Mouse (Mus musculus): ENCODE measurements around the gene Gcgr. TPM values are rescaled to one million over a fixed set of nuclear protein-coding genes. Genes with fewer than 3 reads are reported as not detected.

Gene Gcgr
- polyA plus RNA-seq, 1 experiment from 2014 or later = 2.8 TPM

DNA sequence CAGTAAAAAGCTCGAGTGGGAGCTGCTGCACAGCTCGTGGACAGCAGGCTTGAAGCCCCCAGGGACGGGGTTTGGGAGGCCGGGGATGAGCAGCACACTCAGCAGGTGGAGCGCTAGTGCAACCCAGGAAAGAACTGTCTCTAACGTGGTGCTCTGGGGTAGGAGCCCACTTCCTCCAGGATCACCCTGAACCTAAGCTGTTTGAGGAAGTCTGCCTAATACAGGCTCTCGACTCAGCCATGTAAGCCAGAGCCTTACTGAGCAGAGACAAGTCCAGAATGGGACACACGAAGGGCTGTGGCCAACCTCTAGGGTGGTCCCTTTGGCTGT is 8.4 kb downstream of the Gcgr start:
- ATAC-seq (replicated peaks; ENCODE audit: insufficient number of reproducible peaks, insufficient read depth, low FRiP score, low read depth) = no peak
- Histone ChIP-seq H3K4me2 (no peak overlapping the region), H3K9ac (0 out of 2 replicates have a peak overlapping the region, but pooled peaks have one; percentile 14)

DNA sequence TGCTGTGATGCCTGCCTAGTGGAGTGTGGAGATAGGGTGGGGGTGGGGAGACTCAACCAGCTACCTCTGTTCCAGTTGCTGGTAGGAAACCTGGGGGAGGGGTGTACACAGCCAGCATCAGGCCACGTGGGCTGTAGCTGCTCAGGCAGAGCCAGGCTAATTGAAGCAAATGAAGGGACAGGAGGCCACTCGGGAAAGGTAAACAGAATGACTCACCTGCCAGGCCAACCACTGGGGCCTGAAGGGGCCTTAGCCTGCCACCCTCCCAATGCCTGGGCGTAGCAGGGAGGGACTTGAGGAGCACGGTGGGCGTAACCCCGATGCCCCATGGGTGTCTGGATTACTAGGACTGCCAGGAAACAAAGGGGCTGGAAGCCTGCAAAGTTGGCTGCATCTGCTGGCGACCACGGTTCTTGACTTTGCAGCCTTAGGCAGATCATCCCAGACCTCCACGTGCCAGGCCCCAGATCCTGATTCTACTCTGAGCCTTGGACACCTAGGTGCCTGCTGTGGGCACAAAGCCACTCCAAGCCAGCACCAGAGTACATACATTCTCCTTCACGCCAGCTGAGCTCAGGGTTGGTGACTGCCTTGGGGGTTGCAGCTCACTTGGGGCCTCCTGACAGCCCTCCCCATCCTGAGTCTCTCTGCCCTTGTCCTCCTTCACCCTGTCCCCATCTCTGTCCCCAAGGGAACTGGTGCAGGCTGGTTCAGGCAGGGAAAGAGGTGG is 9.0 kb downstream of the Gcgr start:
- Histone ChIP-seq H3K36me3 (peaks cover 23% of the 10 kb centered on the region), H3K4me3 (no peak overlapping the region), H3K4me2 (no peak overlapping the region), H3K27me3 (peaks cover 12% of the 10 kb centered on the region), H3K4me1 (replicated peaks) (peaks cover 43% of the 10 kb centered on the region), H3K9me3 (replicated peaks) (no peaks in the 10 kb centered on the region), H3K9ac (peak overlapping the region; percentile 14; the same call in 1 of the 2 replicates), H3K27ac (peak overlapping the region; percentile 64)
- peak; percentile 23; the same call in 1 of the 2 replicates for ATAC-seq (replicated peaks; ENCODE audit: insufficient number of reproducible peaks, insufficient read depth, low FRiP score, low read depth)
- WGBS = 29% methylated on average over 10 of the region's 10 CpGs

More for the DNA sequence above, 8.4 kb downstream of the Gcgr start:
- H3K27me3 ChIP-seq = peaks cover 18% of the 10 kb centered on the region
- peaks cover 43% of the 10 kb centered on the region for H3K4me1 ChIP-seq (replicated peaks)
- H3K27ac ChIP-seq = peak overlapping the region; percentile 64
- H3K36me3 ChIP-seq = peaks cover 17% of the 10 kb centered on the region
- WGBS = 38% methylated on average over 8 of the region's 8 CpGs
- H3K9me3 ChIP-seq (replicated peaks) = no peaks in the 10 kb centered on the region
- no peak overlapping the region for H3K4me3 ChIP-seq

- Histone ChIP-seq H3K27me3 (peaks cover 2% of the 10 kb centered on the region), H3K4me3 (no peak overlapping the region), H3K9me3 (replicated peaks) (no peaks in the 10 kb centered on the region), H3K27ac (peak overlapping the region; percentile 21; the same call in 1 of the 2 replicates), H3K9ac (no peak overlapping the region), H3K36me3 (peaks cover 30% of the 10 kb centered on the region), H3K4me2 (no peak overlapping the region), H3K4me1 (replicated peaks) (peaks cover 38% of the 10 kb centered on the region)
- 25% methylated on average over 4 of the region's 4 CpGs for WGBS
- no peak; the same call in 1 of the 2 replicates for ATAC-seq (replicated peaks; ENCODE audit: insufficient number of reproducible peaks, insufficient read depth, low FRiP score, low read depth)
Measured at GRCm38 (mm10) chr11:120541907-120542306, 11.4 kb downstream of the Gcgr start.

- no peak overlapping the region for H3K4me2 ChIP-seq
- no peak for ATAC-seq (replicated peaks; ENCODE audit: insufficient number of reproducible peaks, insufficient read depth, low FRiP score, low read depth)
- peaks cover 40% of the 10 kb centered on the region for H3K4me1 ChIP-seq (replicated peaks)
- H3K27ac ChIP-seq = peak overlapping the region; percentile 21; the same call in 1 of the 2 replicates
- peaks cover 30% of the 10 kb centered on the region for H3K36me3 ChIP-seq
- H3K4me3 ChIP-seq = no peak overlapping the region
- peak overlapping the region; percentile 3; the same call in 1 of the 2 replicates for H3K9ac ChIP-seq
- no peaks in the 10 kb centered on the region for H3K27me3 ChIP-seq
- 70% methylated on average over 6 of the region's 6 CpGs for WGBS
- no peaks in the 10 kb centered on the region for H3K9me3 ChIP-seq (replicated peaks)
Measured at GRCm38 (mm10) chr11:120542376-120542775, 11.9 kb downstream of the Gcgr start.

DNA sequence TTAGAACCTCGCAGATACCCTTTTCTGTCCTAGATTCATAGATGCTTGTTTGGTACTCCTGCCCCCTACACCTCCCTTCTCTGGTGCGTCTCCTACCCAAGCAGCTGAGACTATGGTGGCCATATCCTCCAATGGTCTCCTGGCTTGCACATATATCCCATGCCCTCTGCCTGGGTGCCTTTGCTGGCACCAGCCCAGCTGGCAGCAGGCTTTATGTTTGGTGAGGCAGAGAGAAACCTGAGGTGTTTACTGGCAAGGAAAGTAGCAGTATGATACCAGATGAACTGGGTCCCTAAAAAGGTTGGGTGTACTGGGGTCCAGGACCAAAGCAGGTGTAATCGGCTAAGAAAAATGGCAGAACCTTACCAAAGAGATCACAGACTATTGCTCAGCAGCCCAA is 15.5 kb downstream of the Gcgr start:
- no peak for ATAC-seq (replicated peaks; ENCODE audit: insufficient number of reproducible peaks, insufficient read depth, low FRiP score, low read depth)
- WGBS = 90% methylated on average over 3 of the region's 3 CpGs

DNA sequence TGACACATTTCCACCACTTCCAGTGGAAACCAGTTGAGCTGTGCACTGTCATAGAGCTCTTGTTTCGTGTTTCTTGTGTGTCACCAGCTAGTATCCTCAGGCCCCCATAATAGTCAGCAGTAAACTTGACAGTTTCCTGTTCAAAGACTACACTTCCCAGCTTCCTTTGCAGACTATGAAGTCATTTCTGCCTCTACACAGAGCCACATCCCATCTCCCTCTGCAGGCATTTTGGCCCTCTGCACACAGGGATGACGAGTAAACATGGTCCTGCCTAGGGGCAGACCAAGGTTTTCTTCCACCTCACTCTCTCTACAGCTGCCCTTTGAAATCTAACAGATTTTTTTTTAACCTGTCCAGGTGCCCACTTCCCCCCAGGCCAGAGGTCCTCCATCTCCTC is 17.0 kb downstream of the Gcgr start:
- WGBS = 53% methylated on average over 2 of the region's 2 CpGs
- no peak overlapping the region for H3K4me3 ChIP-seq
- no peaks in the 10 kb centered on the region for H3K27me3 ChIP-seq
- no peak for ATAC-seq (replicated peaks; ENCODE audit: insufficient number of reproducible peaks, insufficient read depth, low FRiP score, low read depth)
- H3K9me3 ChIP-seq (replicated peaks) = no peaks in the 10 kb centered on the region
- H3K9ac ChIP-seq = no peak overlapping the region
- peaks cover 27% of the 10 kb centered on the region for H3K36me3 ChIP-seq
- H3K4me1 ChIP-seq (replicated peaks) = peaks cover 33% of the 10 kb centered on the region
- 0 out of 2 replicates have a peak overlapping the region, but pooled peaks have one; percentile 16 for H3K4me2 ChIP-seq
- H3K27ac ChIP-seq = 0 out of 2 replicates have a peak overlapping the region, but pooled peaks have one; percentile 94

More for the DNA sequence above, 15.5 kb downstream of the Gcgr start:
- Histone ChIP-seq H3K9ac (no peak overlapping the region), H3K27me3 (no peaks in the 10 kb centered on the region), H3K36me3 (peaks cover 30% of the 10 kb centered on the region), H3K27ac (no peak overlapping the region), H3K4me3 (no peak overlapping the region), H3K9me3 (replicated peaks) (no peaks in the 10 kb centered on the region), H3K4me2 (no peak overlapping the region), H3K4me1 (replicated peaks) (peaks cover 40% of the 10 kb centered on the region)

GRCm38 (mm10) chr11:120548214-120548613 is 17.7 kb downstream of the Gcgr start:
- peaks cover 20% of the 10 kb centered on the region for H3K36me3 ChIP-seq
- no peaks in the 10 kb centered on the region for H3K27me3 ChIP-seq
- no peak for ATAC-seq (replicated peaks; ENCODE audit: insufficient number of reproducible peaks, insufficient read depth, low FRiP score, low read depth)
- WGBS = 72% methylated on average over 3 of the region's 3 CpGs
- peak overlapping the region; percentile 97 for H3K9ac ChIP-seq
- H3K4me1 ChIP-seq (replicated peaks) = peaks cover 28% of the 10 kb centered on the region
- peak overlapping the region; percentile 96 for H3K4me3 ChIP-seq
- H3K9me3 ChIP-seq (replicated peaks) = no peaks in the 10 kb centered on the region
- H3K27ac ChIP-seq = peak overlapping the region; percentile 94; the same call in 1 of the 2 replicates
- peak overlapping the region; percentile 87 for H3K4me2 ChIP-seq

DNA sequence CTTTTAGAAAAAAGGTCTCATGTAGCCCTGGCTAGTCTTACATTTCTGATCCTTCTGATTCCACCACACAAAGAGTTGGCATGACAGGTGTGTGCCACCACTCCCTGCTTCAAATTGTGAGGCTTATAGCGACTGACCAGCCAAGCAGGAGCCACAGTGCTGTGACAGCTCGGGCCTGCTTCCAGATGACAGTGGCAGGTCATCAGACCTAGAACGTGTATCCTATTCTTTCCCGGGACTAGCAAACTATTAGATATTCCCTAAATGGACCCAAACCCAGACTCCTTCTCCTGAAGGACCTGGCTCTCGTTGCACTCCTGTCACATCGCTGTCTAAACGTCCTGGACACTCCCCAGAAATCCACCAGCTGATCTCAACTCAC is 18.3 kb downstream of the Gcgr start:
- 14% methylated on average over 7 of the region's 7 CpGs for WGBS
- H3K9me3 ChIP-seq (replicated peaks) = no peaks in the 10 kb centered on the region
- peak overlapping the region; percentile 97 for H3K9ac ChIP-seq
- ATAC-seq (replicated peaks; ENCODE audit: insufficient number of reproducible peaks, insufficient read depth, low FRiP score, low read depth) = no peak
- peaks cover 14% of the 10 kb centered on the region; the same call in 1 of the 2 replicates for H3K36me3 ChIP-seq
- H3K4me1 ChIP-seq (replicated peaks) = peaks cover 28% of the 10 kb centered on the region
- peak overlapping the region; percentile 96 for H3K4me3 ChIP-seq
- peak overlapping the region; percentile 94 for H3K27ac ChIP-seq
- H3K4me2 ChIP-seq = peak overlapping the region; percentile 87
- no peaks in the 10 kb centered on the region for H3K27me3 ChIP-seq

DNA sequence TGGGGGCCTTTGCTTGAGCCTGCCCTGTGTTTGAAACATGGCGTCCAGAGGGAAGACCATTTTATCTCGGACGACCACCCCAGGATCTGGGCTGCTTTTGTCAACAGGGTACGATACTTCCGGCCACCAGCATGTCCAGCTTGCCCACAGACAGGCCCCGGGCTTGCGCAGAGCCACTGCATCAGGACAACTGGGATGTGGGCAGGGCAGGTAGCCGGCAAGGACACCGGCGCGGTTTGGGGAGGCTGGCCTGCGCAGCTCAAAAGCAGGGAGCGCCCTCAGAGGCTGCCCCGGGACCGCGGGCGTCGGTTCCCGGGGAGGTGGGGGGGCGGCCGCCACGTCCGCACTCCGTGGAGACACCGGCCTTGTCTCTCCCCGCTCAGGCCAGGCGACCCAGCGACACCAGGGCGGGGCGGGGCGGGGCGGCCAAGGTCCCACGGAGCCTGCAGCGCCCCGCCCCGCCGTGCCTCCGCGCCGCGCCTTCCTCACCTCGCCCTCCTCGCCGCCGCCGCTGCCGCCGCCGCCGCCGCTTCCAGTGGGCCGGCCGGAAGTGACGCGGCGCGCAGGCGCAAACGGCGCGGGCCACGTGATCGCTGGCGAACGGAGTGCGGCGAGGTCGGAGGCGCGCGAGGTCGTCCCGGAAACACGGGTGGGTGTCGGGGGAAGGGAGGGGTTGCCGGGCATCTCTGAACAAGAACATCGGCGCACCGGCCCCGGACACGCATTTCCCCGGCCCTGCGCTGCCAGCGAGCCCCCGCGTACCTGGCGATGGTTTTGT is 18.9 kb downstream of the Gcgr start, which contains the start of gene Mcrip1:
Mcrip1 (minus strand) TSS at position 560 of the 778 bp plus-strand sequence.
- no peaks in the 10 kb centered on the region for H3K9me3 ChIP-seq (replicated peaks)
- peak within 1 kb of the TSS; percentile 87 for H3K4me2 ChIP-seq
- no peaks in the 10 kb centered on the region for H3K27me3 ChIP-seq
- ATAC-seq (replicated peaks; ENCODE audit: insufficient number of reproducible peaks, insufficient read depth, low FRiP score, low read depth) = peak; percentile 89
- WGBS = under 1% methylated on average over 67 of the region's 87 CpGs
- peak within 1 kb of the TSS; percentile 94 for H3K27ac ChIP-seq
- peaks cover 29% of the 10 kb centered on the region for H3K4me1 ChIP-seq (replicated peaks)
- peaks cover 8% of the 10 kb centered on the region; the same call in 1 of the 2 replicates for H3K36me3 ChIP-seq
- peak within 1 kb of the TSS; percentile 96 for H3K4me3 ChIP-seq
- H3K9ac ChIP-seq = peak within 1 kb of the TSS; percentile 97

DNA sequence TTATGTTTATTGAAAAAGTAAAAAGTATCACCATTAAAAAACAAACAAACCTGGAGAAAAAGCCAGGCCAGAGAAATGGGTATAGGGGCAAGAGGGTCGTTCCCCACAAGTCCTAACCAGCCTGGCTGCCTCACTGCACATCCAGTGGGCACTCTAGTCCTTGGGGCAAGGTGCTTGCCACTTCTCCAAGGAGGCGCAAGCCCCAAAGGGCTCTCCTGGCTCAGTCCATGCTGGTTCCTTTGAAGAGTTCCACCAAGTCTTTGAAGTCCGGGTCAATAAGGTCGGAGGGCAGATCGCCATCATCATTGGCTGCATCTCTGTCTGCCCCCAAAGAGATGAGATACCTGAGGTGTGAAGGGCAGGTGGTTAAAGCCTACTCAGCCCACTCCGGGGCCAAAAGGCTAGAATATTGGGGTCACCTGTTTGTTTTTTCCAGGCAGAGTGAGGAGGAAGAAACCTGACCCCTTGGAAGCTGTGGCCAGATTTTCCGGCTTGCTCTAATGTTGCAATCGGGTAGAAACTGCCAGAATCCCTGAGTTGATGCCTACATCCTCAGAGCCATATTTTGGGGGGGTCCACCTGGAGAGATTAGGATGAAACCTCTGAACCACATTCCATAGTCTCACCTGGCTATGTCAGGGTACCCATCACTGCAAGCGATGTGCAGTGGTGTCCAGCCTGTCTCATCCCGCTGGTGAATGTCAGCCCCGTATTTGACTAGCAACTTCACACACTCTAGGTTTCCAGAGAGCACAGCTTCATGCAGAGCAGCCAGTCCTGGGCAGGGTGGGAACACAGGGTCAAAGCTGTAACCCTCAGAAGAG is 19.7 kb downstream of the Gcgr start:
- peak overlapping the region; percentile 96 for H3K4me3 ChIP-seq
- WGBS = 70% methylated on average over 11 of the region's 11 CpGs
- H3K27me3 ChIP-seq = no peaks in the 10 kb centered on the region
- H3K4me2 ChIP-seq = peak overlapping the region; percentile 87
- no peaks in the 10 kb centered on the region for H3K9me3 ChIP-seq (replicated peaks)
- peaks cover 35% of the 10 kb centered on the region for H3K4me1 ChIP-seq (replicated peaks)
- no peaks in the 10 kb centered on the region for H3K36me3 ChIP-seq
- peak overlapping the region; percentile 97 for H3K9ac ChIP-seq
- peak overlapping the region; percentile 94 for H3K27ac ChIP-seq
- no peak for ATAC-seq (replicated peaks; ENCODE audit: insufficient number of reproducible peaks, insufficient read depth, low FRiP score, low read depth)

Data from heart, embryonic 15.5 days (tissue).